Mouse (Mus musculus) frontal cortex, adult 2 months (tissue): ENCODE results near the gene Pdk3. TPM values are rescaled to one million over a fixed set of nuclear protein-coding genes. Genes with fewer than 3 reads are reported as not detected.

ENCODE experiments used
- polyA plus RNA-seq: library from polyadenylated mRNA; depleted of rRNA; stranded (reverse); fragments of >200 nt; gene quantifications from 2 replicates; pipeline ENCODE4 v1.2.3, GENCODE M21; 2012; rRNA removed

The Pdk3 gene
- polyA plus RNA-seq, 1 experiment = 25.1 TPM

Other genes with a start within 250 kb of the Pdk3 start
- gene Pola1, start 200.0 kb downstream of the Pdk3 start, polyA plus RNA-seq = 2.8 and 3.1 TPM in 2 replicates
- 25.4 and 25.9 TPM in 2 replicates for gene Pcyt1b, start 177.3 kb downstream of the Pdk3 start, polyA plus RNA-seq
- 0.20 and 0.32 TPM in 2 replicates for gene AU015836, start 136.5 kb upstream of the Pdk3 start, polyA plus RNA-seq